Comparison of ENCODE assay signal across 8 mouse cellular contexts in the genomic region with DNA sequence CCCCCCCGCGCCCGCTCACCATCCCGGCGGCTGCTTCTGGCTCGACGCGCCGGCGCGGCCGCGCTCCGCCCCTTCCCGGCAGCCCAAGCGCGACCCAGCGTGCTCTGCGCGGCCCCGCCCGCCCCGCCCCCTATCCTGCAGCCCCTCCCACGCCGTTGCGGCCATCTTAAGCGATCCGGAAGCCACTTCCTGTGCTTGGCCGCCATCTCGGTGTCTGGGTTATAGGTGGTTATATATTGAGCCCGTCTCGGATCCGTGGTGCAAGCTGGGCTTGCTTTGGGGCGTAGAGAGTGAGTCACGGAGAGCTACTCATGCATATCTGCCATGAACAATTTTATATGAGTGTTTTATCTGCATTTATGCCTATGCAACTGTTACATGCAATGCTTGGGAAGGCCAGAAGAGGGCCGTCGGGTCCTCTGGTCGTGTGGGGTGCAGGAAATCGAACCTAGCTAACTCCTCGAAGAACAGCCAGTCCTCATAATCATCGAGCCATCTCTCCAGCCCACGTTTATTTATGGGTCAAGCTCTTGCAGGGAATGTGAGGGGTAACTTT. TPM values are rescaled to one million over a fixed set of nuclear protein-coding genes. Genes with fewer than 3 reads are reported as not detected.
DNase-seq lines count a peak whose midpoint lies in the region; ATAC-seq and TF ChIP-seq lines count a peak whose summit lies in the region.

A gene (minus strand): TSS at position 73 of the 556 bp plus-strand sequence.

- peak within 1 kb of the TSS; percentile 74 for H3K4me3 ChIP-seq in bone marrow, adult 2 months (replicated peaks; ENCODE audit: control insufficient read depth, low read depth, low read length)
- peak within 1 kb of the TSS; percentile 93 for H3K4me3 ChIP-seq in embryonic fibroblast, embryonic 13.5 days (ENCODE audit: insufficient read depth, low read length)
- peak within 1 kb of the TSS; percentile 85 for H3K4me3 ChIP-seq in kidney, embryonic 14.5 days (ENCODE audit: low read length)
- H3K4me3 ChIP-seq in limb, embryonic 15.5 days: peak within 1 kb of the TSS; percentile 81

- peaks cover 33% of the 10 kb centered on the region for H3K36me3 ChIP-seq in kidney, embryonic 14.5 days (ENCODE audit: control insufficient read depth, insufficient read depth, low read length)
- H3K36me3 ChIP-seq in limb, embryonic 15.5 days: peaks cover 32% of the 10 kb centered on the region

- DNase-seq in 416B (ENCODE audit: low read depth): peak; percentile 95
- DNase-seq in heart, adult 9 months (ENCODE audit: low spot score in 2 of 2): peak; percentile 83 to 85
- DNase-seq in monocyte, adult 2 months (ENCODE audit: low read depth in 1 of 2, low spot score in 2 of 2): peak; percentile 46 to 74
- peak; percentile 81 to 86 for DNase-seq in spleen, postnatal 36 days (ENCODE audit: low spot score in 2 of 2)

- peak; percentile 94 for ATAC-seq in kidney, embryonic 14.5 days (ENCODE audit: low FRiP score, low TSS enrichment)
- ATAC-seq in limb, embryonic 15.5 days (ENCODE audit: insufficient number of reproducible peaks, low FRiP score, low TSS enrichment, low read depth): peak; percentile 94

- 1% methylated on average over 31 of the region's 42 CpGs for WGBS in bone marrow, adult 2 months
- WGBS in kidney, embryonic 14.5 days: under 1% methylated on average over 28 of the region's 42 CpGs
- WGBS in limb, embryonic 15.5 days: under 1% methylated on average over 27 of the region's 42 CpGs

- TF ChIP-seq POLR2A in bone marrow, adult 2 months (IDR thresholded peaks at IDR 0.05; ENCODE audit: borderline replicate concordance, control insufficient read depth, low read depth, low read length): 0 out of 2 replicates have a peak, but pooled peaks have one; percentile 6
- TF ChIP-seq POLR2A in embryonic fibroblast, embryonic 13.5 days (IDR thresholded peaks at IDR 0.05; ENCODE audit: low read depth, low read length): peak; percentile 53; the same call in 1 of the 2 replicates

- H3K27me3 ChIP-seq in kidney, embryonic 14.5 days (ENCODE audit: control insufficient read depth, insufficient read depth, low read length): no peaks in the 10 kb centered on the region
- H3K27me3 ChIP-seq in limb, embryonic 15.5 days: peaks cover 16% of the 10 kb centered on the region; the same call in 1 of the 2 replicates

- H3K9me3 ChIP-seq in kidney, embryonic 14.5 days (ENCODE audit: control insufficient read depth, low read length): no peaks in the 10 kb centered on the region
- no peaks in the 10 kb centered on the region for H3K9me3 ChIP-seq in limb, embryonic 15.5 days

- TF ChIP-seq CTCF in bone marrow, adult 2 months (IDR thresholded peaks at IDR 0.05; ENCODE audit: control insufficient read depth, insufficient read depth, low read length): peak; percentile 60
- TF ChIP-seq CTCF in embryonic fibroblast, embryonic 13.5 days (IDR thresholded peaks at IDR 0.05; ENCODE audit: borderline replicate concordance, insufficient read depth, low read length): peak; percentile 36; the same call in 1 of the 2 replicates

- peak within 1 kb of the TSS; percentile 85 for H3K9ac ChIP-seq in kidney, embryonic 14.5 days (ENCODE audit: low read depth, low read length)
- peak within 1 kb of the TSS; percentile 85 for H3K9ac ChIP-seq in limb, embryonic 15.5 days

- H3K4me1 ChIP-seq in bone marrow, adult 2 months (ENCODE audit: control insufficient read depth, insufficient read depth, low read length): no peaks in the 10 kb centered on the region; the same call in 1 of the 2 replicates
- H3K4me1 ChIP-seq in embryonic fibroblast, embryonic 13.5 days (ENCODE audit: control insufficient read depth, insufficient read depth, low read length): peaks cover 7% of the 10 kb centered on the region
- peaks cover 15% of the 10 kb centered on the region; the same call in 1 of the 2 replicates for H3K4me1 ChIP-seq in kidney, embryonic 14.5 days (ENCODE audit: control insufficient read depth, insufficient read depth, low read length)
- H3K4me1 ChIP-seq in limb, embryonic 15.5 days: peaks cover 25% of the 10 kb centered on the region

- H3K4me2 ChIP-seq in kidney, embryonic 14.5 days (replicated peaks; ENCODE audit: low read depth, low read length): peak within 1 kb of the TSS; percentile 88
- H3K4me2 ChIP-seq in limb, embryonic 15.5 days: peak within 1 kb of the TSS; percentile 53

- peak within 1 kb of the TSS; percentile 73 for H3K27ac ChIP-seq in bone marrow, adult 2 months (ENCODE audit: control insufficient read depth, insufficient read depth, low read depth, low read length, poor library complexity)
- peak within 1 kb of the TSS; percentile 97 for H3K27ac ChIP-seq in embryonic fibroblast, embryonic 13.5 days (ENCODE audit: insufficient read depth, low read length)
- H3K27ac ChIP-seq in kidney, embryonic 14.5 days (ENCODE audit: low read depth, low read length): peak within 1 kb of the TSS; percentile 92
- H3K27ac ChIP-seq in limb, embryonic 15.5 days: peak within 1 kb of the TSS; percentile 96

RNA-seq across cellular contexts. Expression of the gene that starts here (rescaled TPM):
- polyA plus RNA-seq in bone marrow, adult 2 months (2011; ENCODE audit: insufficient read depth, insufficient read length, low replicate concordance, missing spikeins): 185 and 239 TPM in 2 replicates
- polyA plus RNA-seq in embryonic fibroblast, embryonic 13.5 days (2011; ENCODE audit: insufficient read length, low read depth, missing spikeins): 303 and 364 TPM in 2 replicates
- 982 and 1,429 TPM in 2 replicates for polyA plus RNA-seq in kidney, embryonic 14.5 days (2014; fragmentation: Nextera tagmentation; extraction: Ambion mirVana)
- 1,045 and 1,117 TPM in 2 replicates for polyA plus RNA-seq in limb, embryonic 15.5 days (2015; fragmentation: Nextera tagmentation; extraction: Ambion mirVana)

Comparison
In these comparisons a context has a peak if more than half of its experiments do, and no peak if none do; other contexts are left out.
1. Peak in every context shown above with its lines: DNase-seq, ATAC-seq, H3K4me3 ChIP-seq and H3K27ac ChIP-seq.